Mouse (Mus musculus): Measurements from ENCODE around the gene Sox12. TPM values are rescaled to one million over a fixed set of nuclear protein-coding genes. Genes with fewer than 3 reads are reported as not detected.
"Not testable (repeated sequence)": the region's sequence is repeated elsewhere in the genome, so short reads cannot be mapped to it uniquely, and the experiment has no call there.

Sox12 gene
- polyA plus RNA-seq, 1 experiment: 5.6 TPM

- no peak overlapping the region for H3K4me3 ChIP-seq (replicated peaks; ENCODE audit: extremely low read depth, low read depth, low read length)
- DNase-seq: peak; percentile 71
- TF ChIP-seq POLR2A (IDR thresholded peaks at IDR 0.05; ENCODE audit: borderline replicate concordance, extremely low read depth, low read depth, low read length) (no peak), CTCF (IDR thresholded peaks at IDR 0.05; ENCODE audit: insufficient read depth, low read length) (peak; percentile 88)
- 8% methylated on average over 17 of the region's 17 CpGs for WGBS
- peaks cover 11% of the 10 kb centered on the region for H3K4me1 ChIP-seq (ENCODE audit: control insufficient read depth, insufficient read depth, low read length)
Observed at GRCm38 (mm10) chr2:152363245-152364147, 34.4 kb downstream of the Sox12 start.

GRCm38 (mm10) chr2:152361193-152361592 lies 36.7 kb downstream of the Sox12 start:
- WGBS: 89% methylated on average over 8 of the region's 8 CpGs
- DNase-seq: no peak
- H3K4me1 ChIP-seq (ENCODE audit: control insufficient read depth, insufficient read depth, low read length): peaks cover 11% of the 10 kb centered on the region
- TF ChIP-seq POLR2A (IDR thresholded peaks at IDR 0.05; ENCODE audit: borderline replicate concordance, extremely low read depth, low read depth, low read length) (no peak), CTCF (IDR thresholded peaks at IDR 0.05; ENCODE audit: insufficient read depth, low read length) (no peak)
- no peak overlapping the region for H3K4me3 ChIP-seq (replicated peaks; ENCODE audit: extremely low read depth, low read depth, low read length)

GRCm38 (mm10) chr2:152360271-152360775 lies 37.5 kb downstream of the Sox12 start:
- H3K4me3 ChIP-seq (replicated peaks; ENCODE audit: extremely low read depth, low read depth, low read length): no peak overlapping the region
- WGBS: 2% methylated on average over 7 of the region's 7 CpGs
- TF ChIP-seq POLR2A (IDR thresholded peaks at IDR 0.05; ENCODE audit: borderline replicate concordance, extremely low read depth, low read depth, low read length) (peak; percentile 28; the same call in 1 of the 2 replicates), CTCF (IDR thresholded peaks at IDR 0.05; ENCODE audit: insufficient read depth, low read length) (no peak)
- H3K4me1 ChIP-seq (ENCODE audit: control insufficient read depth, insufficient read depth, low read length): peaks cover 11% of the 10 kb centered on the region
- peak; percentile 79 for DNase-seq

GRCm38 (mm10) chr2:152359616-152360015 lies 38.2 kb downstream of the Sox12 start:
- WGBS: 48% methylated on average over 5 of the region's 5 CpGs
- no peak for DNase-seq
- no peak overlapping the region for H3K4me3 ChIP-seq (replicated peaks; ENCODE audit: extremely low read depth, low read depth, low read length)
- peaks cover 11% of the 10 kb centered on the region for H3K4me1 ChIP-seq (ENCODE audit: control insufficient read depth, insufficient read depth, low read length)
- TF ChIP-seq CTCF (IDR thresholded peaks at IDR 0.05; ENCODE audit: insufficient read depth, low read length) (no peak), POLR2A (IDR thresholded peaks at IDR 0.05; ENCODE audit: borderline replicate concordance, extremely low read depth, low read depth, low read length) (no peak)

- not testable (repeated sequence) for DNase-seq; H3K4me3 ChIP-seq (replicated peaks; ENCODE audit: extremely low read depth, low read depth, low read length)
- WGBS: 91% methylated on average over 5 of the region's 5 CpGs
- peaks cover 11% of the 10 kb centered on the region for H3K4me1 ChIP-seq (ENCODE audit: control insufficient read depth, insufficient read depth, low read length)
Observed at GRCm38 (mm10) chr2:152358977-152359376, 38.9 kb downstream of the Sox12 start.

GRCm38 (mm10) chr2:152357254-152357653 lies 40.6 kb downstream of the Sox12 start:
- H3K4me3 ChIP-seq (replicated peaks; ENCODE audit: extremely low read depth, low read depth, low read length): no peak overlapping the region
- no peak for DNase-seq
- TF ChIP-seq CTCF (IDR thresholded peaks at IDR 0.05; ENCODE audit: insufficient read depth, low read length) (no peak), POLR2A (IDR thresholded peaks at IDR 0.05; ENCODE audit: borderline replicate concordance, extremely low read depth, low read depth, low read length) (no peak)
- WGBS: 85% methylated on average over 3 of the region's 3 CpGs
- H3K4me1 ChIP-seq (ENCODE audit: control insufficient read depth, insufficient read depth, low read length): peaks cover 7% of the 10 kb centered on the region

- no peaks in the 10 kb centered on the region for H3K4me1 ChIP-seq (ENCODE audit: control insufficient read depth, insufficient read depth, low read length)
- TF ChIP-seq POLR2A (IDR thresholded peaks at IDR 0.05; ENCODE audit: borderline replicate concordance, extremely low read depth, low read depth, low read length) (no peak), CTCF (IDR thresholded peaks at IDR 0.05; ENCODE audit: insufficient read depth, low read length) (no peak)
- WGBS: 77% methylated on average over 8 of the region's 8 CpGs
- H3K4me3 ChIP-seq (replicated peaks; ENCODE audit: extremely low read depth, low read depth, low read length): no peak overlapping the region
- peak; percentile 39 for DNase-seq
Observed at GRCm38 (mm10) chr2:152349842-152350540, 47.9 kb downstream of the Sox12 start.

- H3K4me1 ChIP-seq (ENCODE audit: control insufficient read depth, insufficient read depth, low read length): peaks cover 4% of the 10 kb centered on the region
- DNase-seq: no peak
- WGBS: 88% methylated on average over 6 of the region's 6 CpGs
- no peak overlapping the region for H3K4me3 ChIP-seq (replicated peaks; ENCODE audit: extremely low read depth, low read depth, low read length)
- TF ChIP-seq CTCF (IDR thresholded peaks at IDR 0.05; ENCODE audit: insufficient read depth, low read length): no peak
- no peak for TF ChIP-seq POLR2A (IDR thresholded peaks at IDR 0.05; ENCODE audit: borderline replicate concordance, extremely low read depth, low read depth, low read length)
Observed at GRCm38 (mm10) chr2:152349205-152349604, 48.7 kb downstream of the Sox12 start.

- H3K4me3 ChIP-seq (replicated peaks; ENCODE audit: extremely low read depth, low read depth, low read length): no peak overlapping the region
- peaks cover 4% of the 10 kb centered on the region for H3K4me1 ChIP-seq (ENCODE audit: control insufficient read depth, insufficient read depth, low read length)
- TF ChIP-seq CTCF (IDR thresholded peaks at IDR 0.05; ENCODE audit: insufficient read depth, low read length): no peak
- TF ChIP-seq POLR2A (IDR thresholded peaks at IDR 0.05; ENCODE audit: borderline replicate concordance, extremely low read depth, low read depth, low read length): no peak
- WGBS: 92% methylated on average over 2 of the region's 2 CpGs
- DNase-seq: no peak
Observed at GRCm38 (mm10) chr2:152347722-152348121, 50.1 kb downstream of the Sox12 start.

Data from lung, adult 2 months (tissue).